Mouse (Mus musculus) stomach, postnatal 0 days (tissue): ENCODE results near the gene Trip13. TPM values are rescaled to one million over a fixed set of nuclear protein-coding genes. Genes with fewer than 3 reads are reported as not detected.

ENCODE experiments used
- ATAC-seq: fragments of 200-750 bp; cut with Nextera tagmentation; 2 replicates; pipeline ENCODE4 v1.8.0; 2017; ENCODE audit not compliant: low FRiP score, low TSS enrichment
- DNase-seq: peaks from one replicate; pipeline ENCODE4 v3.0.0-alpha.2; 2016; ENCODE audit warnings: low spot score
- H3K27ac ChIP-seq: fragments of 300-500 bp; sonication (generic); replicated peaks from 2 replicates; pipeline ENCODE4 v1.5.1; 2014; ENCODE audit warnings: mild to moderate bottlenecking, control low read depth
- H3K27me3 ChIP-seq: fragments of 300-500 bp; sonication (generic); 2 replicates; pipeline ENCODE4 v1.6.1; 2014; ENCODE audit warnings: low read length; ENCODE audit not compliant: control insufficient read depth, insufficient read depth
- H3K36me3 ChIP-seq: fragments of 300-500 bp; sonication (generic); 2 replicates; pipeline ENCODE4 v1.6.1; 2014; ENCODE audit warnings: low read length, mixed read lengths; ENCODE audit not compliant: control insufficient read depth, insufficient read depth
- H3K4me1 ChIP-seq: fragments of 300-500 bp; sonication (generic); replicated peaks from 2 replicates; pipeline ENCODE4 v1.6.1; 2014; ENCODE audit warnings: antibody characterized with exemption; ENCODE audit not compliant: control insufficient read depth, insufficient read depth
- H3K4me2 ChIP-seq: fragments of 300-500 bp; sonication (generic); replicated peaks from 2 replicates; pipeline ENCODE4 v1.6.1; 2014; ENCODE audit warnings: low read depth, mild to moderate bottlenecking, control low read depth, moderate library complexity
- H3K4me3 ChIP-seq: fragments of 300-500 bp; sonication (generic); 2 replicates; pipeline ENCODE4 v1.5.1; 2014; ENCODE audit warnings: low read depth, low read length, control low read depth
- H3K9ac ChIP-seq: fragments of 300-500 bp; sonication (generic); 2 replicates; pipeline ENCODE4 v1.6.1; 2014; ENCODE audit warnings: mild to moderate bottlenecking, low read length, control low read depth, mixed read lengths
- H3K9me3 ChIP-seq: fragments of 300-500 bp; sonication (generic); 2 replicates; pipeline ENCODE4 v1.6.1; 2016; ENCODE audit warnings: low read length; ENCODE audit not compliant: control insufficient read depth
- CTCF ChIP-seq: IDR thresholded peaks from 2 replicates; pipeline ENCODE4 v1.5.1; 2016; ENCODE audit warnings: antibody characterized with exemption, low read depth, mild to moderate bottlenecking, moderate library complexity
- EP300 ChIP-seq: optimal IDR thresholded peaks from 2 replicates; pipeline ENCODE3; 2016; ENCODE audit warnings: antibody characterized with exemption
- WGBS: fragments of 180-500 bp; shearing (Covaris S2); extraction: QIAGEN DNeasy Blood & Tissue Kit; methylation state at CpG from one replicate; pipeline ENCODE4 v1.1.7; 2014; 5-methylcytosine and 5-hydroxymethylcytosine counted together
- polyA plus RNA-seq: library from polyadenylated mRNA; unstranded; fragments of >200 nt; fragmentation: Nextera tagmentation; extraction: Ambion mirVana; gene quantifications from 2 replicates; pipeline ENCODE4 v1.2.1, GENCODE M21; 2015

The Trip13 gene
- polyA plus RNA-seq, 1 experiment from 2014 or later = 11.0 TPM

DNA sequence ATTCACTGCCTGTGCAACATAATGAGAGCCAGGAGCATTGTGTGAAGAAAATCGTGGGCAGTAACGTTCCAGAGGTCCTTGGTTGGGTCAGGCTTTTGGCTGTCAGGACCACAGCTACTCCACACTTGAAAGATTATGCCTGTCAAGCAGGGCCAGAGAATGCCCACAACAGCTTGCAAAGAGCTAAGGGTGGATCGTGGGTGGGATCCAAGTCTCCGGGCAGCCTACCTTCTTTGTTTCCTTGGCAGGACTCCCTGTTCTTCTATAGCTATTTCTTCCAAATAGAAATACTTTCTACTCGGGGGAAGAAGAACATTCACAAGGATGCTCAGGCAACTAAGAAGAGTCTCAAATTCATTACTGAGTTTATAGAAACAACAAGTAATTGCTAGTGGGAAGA lies 30.4 kb downstream of the Trip13 start:
- TF ChIP-seq CTCF = no peak
- TF ChIP-seq EP300 = no peak
- H3K36me3 ChIP-seq = no peaks in the 10 kb centered on the region
- DNase-seq = no peak
- WGBS = 71% methylated on average over 5 of the region's 5 CpGs
- no peak overlapping the region for H3K4me3 ChIP-seq
- no peak overlapping the region for H3K9ac ChIP-seq
- no peaks in the 10 kb centered on the region for H3K27me3 ChIP-seq
- no peaks in the 10 kb centered on the region for H3K9me3 ChIP-seq
- no peak overlapping the region for H3K27ac ChIP-seq
- ATAC-seq = no peak
- no peaks in the 10 kb centered on the region for H3K4me1 ChIP-seq
- no peak overlapping the region for H3K4me2 ChIP-seq

DNA sequence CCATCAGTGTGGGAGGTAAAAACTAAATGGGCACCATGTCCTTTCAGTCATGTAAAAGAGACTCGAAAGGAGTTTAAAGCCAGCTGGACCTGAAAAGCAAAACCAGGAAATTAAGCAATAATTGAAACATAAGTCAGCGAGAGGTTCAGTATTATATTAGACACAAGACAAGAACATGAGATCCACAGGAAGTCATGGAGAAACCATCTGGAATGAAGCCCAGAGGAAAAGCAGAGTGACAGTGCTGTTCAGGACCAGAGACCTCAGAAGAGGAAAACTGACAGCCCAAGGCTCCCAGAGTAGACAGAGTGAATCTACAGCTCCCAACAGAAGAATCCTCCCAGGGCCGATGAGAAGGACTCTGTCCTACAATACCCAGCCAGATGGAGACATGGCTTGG lies 40.0 kb downstream of the Trip13 start:
- H3K9me3 ChIP-seq = no peaks in the 10 kb centered on the region
- no peaks in the 10 kb centered on the region for H3K36me3 ChIP-seq
- DNase-seq = no peak
- no peak for TF ChIP-seq CTCF
- no peak for TF ChIP-seq EP300
- ATAC-seq = no peak
- no peak overlapping the region for H3K9ac ChIP-seq
- 56% methylated on average over 3 of the region's 3 CpGs for WGBS
- no peaks in the 10 kb centered on the region; the same call in 1 of the 2 replicates for H3K4me1 ChIP-seq
- H3K27me3 ChIP-seq = no peaks in the 10 kb centered on the region
- no peak overlapping the region for H3K4me3 ChIP-seq
- no peak overlapping the region for H3K4me2 ChIP-seq
- H3K27ac ChIP-seq = no peak overlapping the region

DNA sequence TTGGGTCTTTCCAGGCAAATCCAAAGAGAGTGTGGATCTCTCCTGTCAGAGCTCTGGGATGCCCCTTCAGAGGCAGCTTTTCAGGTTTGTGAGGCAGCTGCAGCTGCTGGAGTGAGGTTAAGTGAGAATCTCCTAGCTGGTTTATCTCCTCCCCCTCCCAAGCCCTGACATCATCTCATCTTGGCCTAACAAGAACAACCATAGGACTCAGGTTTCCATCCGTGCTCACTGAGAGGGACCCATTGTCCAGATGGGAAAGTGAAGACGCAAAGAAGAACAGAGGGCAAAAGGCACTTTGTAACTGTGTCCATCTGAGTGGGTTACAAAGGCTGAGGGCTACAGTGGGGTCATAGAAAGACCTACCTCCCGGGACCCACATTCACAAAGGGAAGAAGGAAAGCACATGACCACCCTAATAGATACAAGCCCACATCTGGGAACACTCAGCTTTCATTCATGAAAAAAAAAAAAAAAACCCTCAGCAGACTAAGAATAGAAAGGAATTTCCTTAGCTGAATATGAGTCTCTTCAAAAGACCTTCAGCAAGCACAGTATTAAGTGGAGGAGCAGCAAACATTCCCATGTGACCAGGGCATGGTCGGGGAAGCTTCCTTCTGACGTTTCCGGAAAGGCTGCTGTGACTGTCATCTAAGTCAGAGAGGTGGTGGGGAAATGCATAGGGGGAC lies 44.9 kb downstream of the Trip13 start:
- 33% methylated on average over 6 of the region's 6 CpGs for WGBS
- DNase-seq = no peak
- H3K27ac ChIP-seq = peak overlapping the region; percentile 46

DNA sequence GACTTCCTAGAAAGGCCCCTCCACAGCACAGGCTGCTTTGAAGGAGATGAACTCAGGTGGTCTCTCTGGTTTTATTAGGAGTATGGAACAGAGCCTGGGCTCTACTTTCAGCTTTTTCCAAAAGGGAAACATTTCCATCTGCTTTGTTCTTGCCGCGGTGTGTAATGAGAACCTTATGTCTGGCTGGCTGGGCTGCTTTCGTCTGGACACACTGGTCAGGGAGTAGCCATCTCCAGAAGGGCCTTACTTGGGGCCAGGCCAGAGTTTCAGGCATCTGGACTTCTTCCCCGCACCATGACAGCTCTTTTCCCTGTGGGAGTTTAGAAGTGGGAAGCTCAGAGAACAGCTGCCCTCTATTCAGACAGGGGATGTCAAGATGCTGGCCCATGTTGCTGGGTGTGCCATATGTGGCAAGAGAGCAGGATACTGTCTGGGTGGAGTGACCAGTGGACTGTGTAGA lies 50.1 kb downstream of the Trip13 start:
- H3K9me3 ChIP-seq = no peaks in the 10 kb centered on the region
- TF ChIP-seq CTCF (no peak), EP300 (no peak)
- no peaks in the 10 kb centered on the region for H3K27me3 ChIP-seq
- peak; percentile 43 for DNase-seq
- H3K4me3 ChIP-seq = no peak overlapping the region
- H3K4me1 ChIP-seq = peaks cover 5% of the 10 kb centered on the region; the same call in 1 of the 2 replicates
- H3K36me3 ChIP-seq = no peaks in the 10 kb centered on the region
- ATAC-seq = peak; percentile 83
- peak overlapping the region; percentile 30; the same call in 1 of the 2 replicates for H3K27ac ChIP-seq
- no peak overlapping the region for H3K4me2 ChIP-seq
- H3K9ac ChIP-seq = no peak overlapping the region
- WGBS = 46% methylated on average over 4 of the region's 4 CpGs

More for the DNA sequence above, 44.9 kb downstream of the Trip13 start:
- H3K4me3 ChIP-seq = no peak overlapping the region
- peaks cover 2% of the 10 kb centered on the region; the same call in 1 of the 2 replicates for H3K4me1 ChIP-seq
- no peak for TF ChIP-seq EP300
- no peak for TF ChIP-seq CTCF
- H3K9me3 ChIP-seq = no peaks in the 10 kb centered on the region
- H3K27me3 ChIP-seq = no peaks in the 10 kb centered on the region
- H3K36me3 ChIP-seq = no peaks in the 10 kb centered on the region
- ATAC-seq = peak; percentile 74; the same call in 1 of the 2 replicates
- no peak overlapping the region for H3K4me2 ChIP-seq
- H3K9ac ChIP-seq = no peak overlapping the region

DNA sequence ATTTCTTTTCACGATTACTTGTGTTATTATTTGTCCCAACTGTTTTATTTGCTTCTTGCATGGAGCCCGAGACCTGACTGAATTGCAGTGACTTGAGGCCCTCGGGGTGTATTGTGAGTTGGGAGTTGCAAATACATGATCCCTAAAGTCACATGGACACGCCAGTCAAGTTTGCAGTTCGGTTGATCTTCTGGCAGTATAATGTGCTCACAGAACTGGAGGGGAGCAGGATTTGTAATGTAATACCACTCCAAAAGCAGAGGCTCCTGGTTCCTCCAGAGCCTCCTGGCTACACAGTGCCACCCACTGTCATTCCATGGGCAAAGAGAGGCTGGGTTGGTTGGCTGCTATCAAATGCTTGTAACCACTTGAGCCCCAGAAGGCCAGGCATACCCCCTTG lies 51.0 kb downstream of the Trip13 start:
- ATAC-seq = no peak
- TF ChIP-seq EP300 = no peak
- TF ChIP-seq CTCF = no peak
- peak overlapping the region; percentile 30; the same call in 1 of the 2 replicates for H3K27ac ChIP-seq
- no peak for DNase-seq
- no peak overlapping the region for H3K4me2 ChIP-seq
- no peaks in the 10 kb centered on the region for H3K9me3 ChIP-seq
- WGBS = 77% methylated on average over 5 of the region's 5 CpGs
- peaks cover 3% of the 10 kb centered on the region; the same call in 1 of the 2 replicates for H3K4me1 ChIP-seq
- no peak overlapping the region for H3K4me3 ChIP-seq
- no peaks in the 10 kb centered on the region for H3K36me3 ChIP-seq
- no peaks in the 10 kb centered on the region for H3K27me3 ChIP-seq
- H3K9ac ChIP-seq = no peak overlapping the region

DNA sequence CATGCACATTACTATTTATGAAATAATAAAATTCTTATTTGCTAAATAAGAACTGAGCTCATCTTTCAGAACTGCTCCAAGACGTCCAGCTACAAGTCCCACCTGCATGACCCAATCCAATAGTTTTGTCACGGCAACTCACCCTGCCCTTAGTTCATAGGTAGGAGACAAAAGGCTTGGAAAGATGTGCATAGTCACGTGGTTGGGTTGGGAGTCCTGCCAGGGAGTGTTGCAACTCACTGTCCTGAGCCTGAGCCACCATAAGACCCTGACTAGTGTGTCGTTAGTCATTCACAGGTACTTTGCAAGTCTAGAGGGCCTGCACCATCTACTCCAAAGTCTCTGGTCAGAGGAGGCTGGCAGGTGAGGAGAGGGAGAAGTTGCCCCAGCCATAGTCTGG lies 51.5 kb downstream of the Trip13 start:
- TF ChIP-seq EP300 = no peak
- TF ChIP-seq CTCF = no peak
- H3K27ac ChIP-seq = no peak overlapping the region
- 59% methylated on average over 4 of the region's 4 CpGs for WGBS

More for the DNA sequence above, 51.5 kb downstream of the Trip13 start:
- Histone ChIP-seq H3K4me3 (no peak overlapping the region), H3K4me1 (peaks cover 3% of the 10 kb centered on the region; the same call in 1 of the 2 replicates), H3K9ac (no peak overlapping the region), H3K27me3 (no peaks in the 10 kb centered on the region), H3K36me3 (no peaks in the 10 kb centered on the region), H3K4me2 (no peak overlapping the region), H3K9me3 (no peaks in the 10 kb centered on the region)
- ATAC-seq (no peak), DNase-seq (no peak)
